Mouse (Mus musculus) E14TG2a.4 (cell line): ENCODE data around the gene Grb10.

Experiments used
- CTCF ChIP-seq: conservative IDR thresholded peaks from 2 replicates; pipeline ENCODE4 v1.5.1; 2014; ENCODE audit warnings: low read length
- NANOG ChIP-seq: IDR thresholded peaks from 2 replicates; pipeline ENCODE4 v1.6.1; 2014; ENCODE audit warnings: borderline replicate concordance, low read length, mixed read lengths

DNA sequence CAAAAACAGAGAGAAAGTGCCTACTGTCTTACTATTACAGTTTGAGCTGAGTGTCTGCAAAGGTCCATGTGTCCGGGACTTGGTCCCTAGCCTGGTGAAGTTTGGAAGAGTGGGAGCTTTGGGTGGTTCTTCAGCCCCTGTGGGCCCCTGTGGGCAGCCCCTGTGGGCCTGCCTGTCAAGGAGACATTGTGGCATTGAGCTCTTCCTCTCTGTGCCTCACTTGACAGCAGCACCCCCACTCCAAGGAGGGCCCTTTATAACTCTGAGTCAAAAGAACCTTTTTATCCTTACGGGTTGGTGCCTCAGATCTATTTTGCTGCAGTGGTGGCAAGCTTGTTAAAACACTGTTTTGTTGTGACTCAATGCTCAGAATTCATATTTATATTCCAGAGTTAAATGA lies 78.3 kb downstream of the Grb10 start:
- TF ChIP-seq CTCF (no peak), NANOG (no peak)
